In the genomic region with DNA sequence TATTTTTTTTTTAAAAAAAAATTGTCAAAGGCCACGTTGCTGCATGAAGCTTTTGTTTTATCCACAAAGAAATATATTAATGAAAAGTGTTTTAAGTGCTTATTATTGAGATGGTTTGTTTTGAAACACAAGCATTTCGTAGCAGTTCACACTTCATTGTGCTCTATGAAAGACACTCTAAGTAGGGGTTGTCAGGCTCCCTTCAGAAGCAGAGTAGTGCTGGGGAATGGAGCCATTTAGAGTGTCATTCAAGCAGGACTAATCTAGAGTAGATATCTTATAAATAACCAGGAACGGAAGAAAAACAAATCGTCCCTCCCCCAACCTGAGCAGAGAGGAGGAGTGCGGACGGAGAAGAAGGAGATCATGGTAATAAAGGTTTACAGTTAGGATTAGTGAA, we compare ENCODE assay signal across 13 mouse cellular contexts.
"Had no signal": no experiment of that assay in that cellular context is flagged by ENCODE, and none has a peak within 500 bp of the region (broad histone marks: within the 10 kb centered on the region; RNA-seq: fewer than 3 reads in every experiment).

No protein-coding gene starts in this region.

- H3K4me1 ChIP-seq: liver, embryonic 13.5 days; lung, embryonic 15.5 days; megakaryocyte, embryonic 14.5 days; stomach, embryonic 15.5 days had no signal

- H3K27me3 ChIP-seq: liver, embryonic 13.5 days; lung, embryonic 15.5 days; megakaryocyte, embryonic 14.5 days; stomach, embryonic 15.5 days had no signal

- H3K9ac ChIP-seq: limb, embryonic 12.5 days; liver, embryonic 13.5 days; liver, postnatal 0 days; lung, embryonic 15.5 days; midbrain, embryonic 13.5 days; stomach, embryonic 15.5 days had no signal

- DNase-seq: kidney, postnatal 25 days; liver; liver, embryonic 13.5 days; liver, postnatal 0 days; lung, postnatal 14 days; right cerebral cortex, postnatal 14 days; thymus, postnatal 4 days had no signal

- ATAC-seq: liver, postnatal 0 days; midbrain, embryonic 13.5 days had no signal

- H3K36me3 ChIP-seq: limb, embryonic 12.5 days; liver, embryonic 13.5 days; lung, embryonic 15.5 days; midbrain, embryonic 13.5 days; stomach, embryonic 15.5 days had no signal

- H3K4me3 ChIP-seq: limb, embryonic 12.5 days; liver, embryonic 13.5 days; lung, embryonic 15.5 days; megakaryocyte, embryonic 14.5 days; midbrain, embryonic 13.5 days; stomach, embryonic 15.5 days had no signal

- H3K9me3 ChIP-seq: limb, embryonic 12.5 days; liver, embryonic 13.5 days; lung, embryonic 15.5 days; midbrain, embryonic 13.5 days; stomach, embryonic 15.5 days had no signal

- H3K27ac ChIP-seq: limb, embryonic 12.5 days; liver, embryonic 13.5 days; lung, embryonic 15.5 days; macrophage; midbrain, embryonic 13.5 days; stomach, embryonic 15.5 days had no signal

- H3K4me2 ChIP-seq: limb, embryonic 12.5 days; liver, embryonic 13.5 days; lung, embryonic 15.5 days; midbrain, embryonic 13.5 days; stomach, embryonic 15.5 days had no signal
